Mouse (Mus musculus) kidney, adult 9 months (tissue): ENCODE data around the gene Fam76b.
"Not testable (repeated sequence)": the region's sequence is repeated elsewhere in the genome, so short reads cannot be mapped to it uniquely, and the experiment has no call there.

Experiments used
- DNase-seq: peaks from one replicate; pipeline ENCODE4 v3.0.0; 2022

The Fam76b gene

DNA sequence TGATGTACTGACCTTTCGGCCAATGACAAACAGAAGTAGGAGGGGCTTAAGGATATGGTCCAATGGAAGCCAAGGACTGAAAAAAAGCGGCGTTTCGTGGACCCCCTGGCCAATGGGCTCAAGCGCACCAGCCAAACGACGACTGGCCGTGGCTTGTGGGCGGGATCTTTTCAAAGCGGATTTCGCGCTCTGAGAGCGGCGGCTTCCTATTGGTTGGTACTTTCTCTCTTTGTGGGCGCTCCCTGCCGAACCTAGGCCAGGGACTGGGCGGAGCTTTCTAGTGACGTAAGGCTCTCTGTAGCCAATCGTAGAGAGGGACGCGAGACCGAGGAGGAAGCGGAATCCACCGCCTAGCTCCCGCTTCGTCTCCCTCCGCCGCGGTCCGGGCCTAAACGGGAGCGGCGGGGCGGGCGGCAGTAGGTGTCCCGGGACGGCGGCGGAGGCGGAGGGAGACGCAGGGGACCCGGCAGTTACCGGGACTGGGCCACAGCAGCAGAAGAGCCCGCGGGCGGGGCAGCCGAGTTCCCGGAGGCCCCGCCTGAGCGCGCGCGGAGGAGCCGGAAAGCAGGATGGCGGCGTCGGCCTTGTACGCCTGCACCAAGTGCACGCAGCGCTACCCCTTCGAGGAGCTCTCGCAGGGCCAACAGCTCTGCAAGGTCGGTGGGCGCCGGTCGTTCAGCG lies at the start of gene Fam76b:
Gene Fam76b (plus strand): TSS at position 311 of the 681 bp plus-strand sequence.
- peak; percentile 100 for DNase-seq

DNA sequence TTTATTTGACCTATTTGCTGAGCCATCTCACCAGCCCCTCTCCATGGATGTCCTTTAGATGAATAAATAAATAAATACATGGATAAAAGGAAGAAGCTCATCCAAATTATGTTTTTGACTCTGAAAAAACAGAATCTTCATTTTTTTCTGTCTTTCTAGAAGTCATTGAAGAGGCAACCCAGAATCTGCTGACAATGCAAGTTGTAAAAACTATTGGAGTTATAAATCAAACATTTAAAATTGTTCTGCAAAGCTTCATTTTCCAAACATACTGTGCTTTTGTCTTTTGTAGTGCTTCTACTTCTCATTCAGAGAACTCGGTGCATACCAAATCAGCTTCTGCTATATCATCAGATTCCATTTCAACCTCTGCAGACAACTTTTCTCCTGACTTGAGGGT lies 45.5 kb upstream of the Fam76b start:
- DNase-seq = no peak

DNA sequence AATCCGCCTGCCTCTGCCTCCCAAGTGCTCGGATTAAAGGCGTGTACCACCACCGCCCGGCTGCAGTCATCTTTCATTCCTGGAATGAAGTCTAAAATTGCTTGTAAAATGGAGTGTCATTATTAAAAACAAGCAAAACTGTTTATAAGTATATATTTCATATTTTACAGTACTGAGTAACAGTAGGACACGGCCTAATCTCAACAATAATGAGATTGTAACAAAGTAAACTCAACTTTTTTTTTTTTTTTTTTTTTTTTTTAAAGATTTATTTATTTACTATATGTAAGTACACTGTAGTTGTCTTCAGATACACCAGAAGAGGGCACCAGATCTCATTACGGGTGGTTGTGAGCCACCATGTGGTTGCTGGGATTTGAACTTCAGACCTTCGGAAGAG lies 36.7 kb upstream of the Fam76b start:
- DNase-seq = not testable (repeated sequence)

DNA sequence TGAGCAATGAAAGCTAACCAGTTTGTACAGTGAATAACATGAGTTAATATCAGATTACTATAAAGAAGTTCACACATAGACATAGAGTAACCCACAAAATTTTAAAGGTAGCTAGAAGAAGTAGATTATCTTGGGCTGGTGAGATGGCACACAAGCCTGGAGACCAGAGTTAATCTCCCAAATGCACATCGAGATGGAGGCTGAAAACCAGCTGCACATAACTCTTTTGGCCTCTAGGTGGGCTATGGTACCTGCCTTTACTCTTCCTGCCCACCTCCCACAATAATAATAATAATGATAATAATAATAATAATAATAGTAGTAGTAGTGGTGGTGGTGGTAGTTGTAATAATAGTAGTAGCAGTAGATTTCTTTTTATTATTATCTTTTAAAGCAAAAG lies 33.2 kb upstream of the Fam76b start:
- no peak for DNase-seq

DNA sequence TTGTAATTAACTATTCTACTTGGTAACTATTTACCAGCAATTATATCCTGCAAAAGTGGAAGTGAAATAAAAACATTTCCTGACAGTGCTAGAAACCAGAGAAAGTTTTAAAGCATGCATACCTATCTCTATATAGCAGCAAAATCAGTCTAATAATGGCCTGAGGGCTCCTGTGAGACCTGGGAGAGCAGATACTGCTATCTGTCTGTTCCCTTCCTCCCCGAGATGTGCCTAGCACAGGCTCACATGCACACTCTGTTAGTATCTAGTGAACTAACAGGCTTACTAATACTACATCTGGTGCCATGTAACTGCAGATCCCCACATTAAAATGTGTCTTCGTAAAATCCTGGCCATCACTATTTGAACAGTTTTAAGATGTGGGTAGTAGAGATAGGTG lies 32.8 kb upstream of the Fam76b start:
- DNase-seq = no peak

DNA sequence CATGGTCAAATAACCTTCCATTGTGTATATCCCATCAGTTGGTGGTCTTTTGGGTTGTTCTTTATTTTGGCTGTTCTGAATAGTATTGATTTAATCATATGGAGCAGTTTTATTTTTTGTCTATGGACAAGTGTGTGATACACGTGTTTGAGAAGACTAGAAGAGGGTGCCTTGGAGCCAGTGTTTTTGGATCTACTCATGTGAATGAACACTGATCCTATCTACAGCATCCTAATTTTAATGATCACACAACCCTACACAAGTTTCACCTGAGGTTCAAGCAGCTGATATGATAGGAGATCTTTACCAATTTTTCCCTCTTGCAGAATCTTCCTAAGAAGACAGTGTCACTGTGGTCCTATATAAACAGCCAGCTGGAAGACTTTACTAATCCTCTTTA lies 23.0 kb upstream of the Fam76b start:
- DNase-seq = no peak

DNA sequence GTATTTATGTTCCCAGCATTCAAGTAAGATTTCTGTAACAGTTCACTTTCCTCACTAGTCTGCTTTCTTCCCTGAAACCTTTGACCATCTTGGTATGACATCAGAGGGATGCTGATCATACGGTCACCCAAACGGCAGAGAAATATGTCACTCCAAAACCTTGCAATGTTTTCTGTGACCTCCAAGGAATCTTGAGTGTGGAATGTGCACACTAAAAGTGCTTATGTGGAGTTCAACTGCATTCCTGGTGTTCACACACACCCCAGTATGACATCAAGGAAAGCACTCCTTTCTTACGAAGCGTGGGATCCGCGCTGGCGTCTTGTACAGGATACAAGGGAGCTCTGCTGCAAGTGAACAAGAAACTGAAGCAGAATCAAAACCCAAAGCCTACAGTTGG lies 20.7 kb upstream of the Fam76b start:
- DNase-seq = no peak

DNA sequence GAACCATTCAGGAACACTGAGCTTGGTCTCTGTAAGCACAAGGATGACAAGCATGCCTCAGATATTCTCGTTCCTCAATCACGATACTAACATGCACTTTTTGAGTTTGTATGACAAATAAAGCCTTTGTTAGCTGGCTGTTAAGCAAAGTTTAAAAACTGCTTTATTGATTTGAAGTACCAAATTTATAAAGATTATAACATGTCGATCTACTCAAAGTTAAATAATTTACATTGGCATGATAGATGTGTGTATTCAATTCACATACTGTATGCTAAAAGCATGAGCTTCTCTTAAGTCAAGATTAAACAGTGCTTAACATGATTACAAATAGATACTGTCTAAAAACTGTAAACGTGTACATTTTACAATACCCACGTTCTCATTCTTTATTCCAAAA lies 19.9 kb upstream of the Fam76b start:
- no peak for DNase-seq

DNA sequence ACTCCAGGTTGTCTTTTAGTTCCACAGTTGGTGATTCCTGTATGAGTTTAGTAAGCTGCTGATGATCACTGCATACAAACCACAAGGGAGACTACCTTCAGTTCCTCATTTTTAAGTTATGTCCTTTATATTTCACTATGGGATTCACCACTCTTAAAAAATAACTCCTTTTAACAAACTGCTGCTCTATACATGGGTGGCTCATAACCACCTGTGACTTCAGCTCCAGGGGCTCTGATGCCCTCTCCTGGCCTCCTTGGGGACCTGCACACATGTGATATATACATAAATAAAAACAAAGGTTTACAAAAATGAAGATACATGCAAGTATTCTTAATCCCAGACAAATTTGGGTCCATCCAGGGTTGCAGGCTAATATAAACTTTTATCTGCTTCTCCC lies 17.6 kb upstream of the Fam76b start:
- DNase-seq = no peak

DNA sequence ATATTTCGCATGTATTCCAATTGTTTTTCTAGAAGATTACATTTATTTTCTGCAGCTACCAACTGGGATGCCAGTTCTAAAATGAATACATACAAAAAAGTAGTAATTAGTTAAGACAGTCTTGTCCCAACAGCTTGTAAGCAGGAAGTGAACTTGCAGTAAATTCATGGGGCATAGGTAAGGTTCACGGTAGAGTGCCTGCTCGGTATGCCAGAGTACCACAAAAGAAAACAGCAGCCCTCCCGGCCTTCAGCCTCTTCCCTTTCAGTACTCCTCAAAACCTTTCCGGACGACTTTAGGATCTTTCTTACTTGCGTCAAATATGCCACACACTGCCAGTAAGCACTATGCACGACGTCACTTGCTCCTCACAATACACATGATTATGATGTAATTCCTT lies 9.1 kb upstream of the Fam76b start:
- DNase-seq = no peak

DNA sequence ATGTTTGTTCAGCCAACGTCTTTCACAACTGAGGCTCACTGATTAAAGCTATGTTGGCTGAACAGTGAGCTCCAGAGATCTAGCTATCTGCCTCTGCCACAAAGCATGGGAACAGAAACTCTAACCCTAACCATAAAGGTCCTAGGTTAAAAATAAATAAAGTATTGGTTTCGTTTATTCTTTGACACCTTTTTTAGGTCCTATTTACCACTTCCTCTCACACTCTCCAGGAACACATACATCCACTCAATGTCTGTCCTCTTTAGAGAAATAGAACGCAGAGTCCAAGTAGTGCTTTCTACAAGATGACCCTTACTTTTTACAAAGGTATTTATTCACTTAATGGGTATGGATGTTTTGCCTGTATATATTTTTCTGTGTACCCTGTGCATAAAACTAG lies 6.7 kb upstream of the Fam76b start:
- DNase-seq = no peak

DNA sequence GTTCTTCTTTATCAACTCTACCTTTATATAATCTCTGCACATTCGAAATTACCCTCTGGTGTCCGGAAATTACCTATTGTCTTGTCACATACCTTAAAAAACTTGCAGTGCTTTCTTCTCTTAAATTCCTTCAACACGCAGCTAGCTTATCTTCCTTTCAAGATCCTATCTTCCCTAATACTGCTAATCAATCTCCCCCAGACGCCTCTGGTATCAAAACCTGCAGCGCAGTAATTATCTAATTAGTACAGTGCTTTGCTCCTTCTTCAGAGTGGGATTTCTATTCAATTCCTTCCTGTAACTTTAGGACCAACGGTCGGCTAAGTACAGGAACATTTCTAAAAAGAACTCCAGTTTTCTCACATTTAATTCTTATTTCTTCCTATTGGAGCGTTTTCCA lies 1.6 kb upstream of the Fam76b start:
- DNase-seq = no peak

DNA sequence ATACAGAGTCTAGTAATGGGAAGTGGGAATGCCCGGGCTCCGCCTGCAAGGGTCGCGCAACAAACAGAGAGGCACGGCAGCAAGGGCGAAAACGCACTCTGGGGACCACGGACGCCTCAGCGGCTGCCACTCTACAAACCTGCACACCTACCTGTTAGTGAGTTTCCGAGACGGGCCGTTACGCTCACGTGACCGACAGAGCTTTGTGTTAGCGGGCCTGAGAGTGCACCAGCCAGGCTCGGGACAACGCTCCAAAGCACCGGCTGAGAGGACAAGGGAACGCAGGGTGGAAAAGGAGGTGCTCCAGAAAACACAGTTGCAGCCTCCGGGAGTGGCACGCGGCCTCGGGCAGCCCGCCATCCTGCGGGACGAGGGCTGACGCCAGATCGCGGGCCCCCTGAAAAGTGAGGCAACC lies 1.1 kb upstream of the Fam76b start:
- peak; percentile 84 for DNase-seq

DNA sequence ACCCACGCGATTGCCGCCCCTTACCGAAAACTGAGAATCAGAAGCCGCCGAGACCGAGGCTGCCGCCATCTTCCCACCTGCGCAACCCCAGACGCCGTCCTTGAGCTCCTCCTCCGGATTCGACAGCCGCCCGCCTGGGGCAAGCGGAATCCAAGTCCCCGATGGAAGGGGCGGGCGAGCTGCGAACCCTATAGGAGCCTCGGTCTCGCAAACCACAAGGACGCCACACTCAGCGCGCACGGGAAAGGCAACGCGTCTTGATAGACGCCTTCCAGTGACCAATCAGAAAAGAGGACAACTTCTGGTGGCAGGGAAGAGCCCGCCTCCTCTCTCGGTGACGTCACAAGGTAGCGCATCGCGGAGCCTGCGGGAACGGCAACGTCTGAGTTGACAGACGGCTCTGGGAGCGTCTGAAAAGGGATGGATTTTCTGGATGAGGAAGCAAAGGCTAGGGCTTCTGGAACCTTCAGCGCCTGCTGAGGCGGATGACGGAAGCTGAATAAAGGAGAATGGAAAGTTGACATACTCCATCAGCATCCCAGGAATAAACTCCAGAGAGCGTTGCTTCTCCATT lies 597 bp upstream of the Fam76b start, which contains the start of gene Cep57:
Gene Cep57 (minus strand): TSS at position 276 of the 574 bp plus-strand sequence.
- peak; percentile 98 for DNase-seq

DNA sequence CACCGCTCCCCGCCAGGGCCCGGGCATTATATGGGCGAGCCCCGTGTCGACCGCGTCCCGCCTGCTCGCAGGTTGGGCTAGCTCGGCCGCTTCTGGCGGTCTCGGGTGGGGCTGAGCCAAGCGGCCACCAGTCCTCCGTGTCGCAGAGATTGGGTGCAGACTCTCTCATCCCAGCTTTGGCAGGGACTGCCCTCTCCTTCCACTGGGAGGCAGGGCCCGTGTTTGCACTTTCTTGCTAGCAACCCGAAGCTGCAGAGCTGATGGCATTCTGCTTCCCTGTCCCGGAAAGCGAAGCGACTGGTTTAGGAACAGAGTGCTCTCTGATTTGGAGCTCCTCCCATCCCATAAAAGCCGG lies 548 bp downstream of the Fam76b start:
- no peak for DNase-seq

DNA sequence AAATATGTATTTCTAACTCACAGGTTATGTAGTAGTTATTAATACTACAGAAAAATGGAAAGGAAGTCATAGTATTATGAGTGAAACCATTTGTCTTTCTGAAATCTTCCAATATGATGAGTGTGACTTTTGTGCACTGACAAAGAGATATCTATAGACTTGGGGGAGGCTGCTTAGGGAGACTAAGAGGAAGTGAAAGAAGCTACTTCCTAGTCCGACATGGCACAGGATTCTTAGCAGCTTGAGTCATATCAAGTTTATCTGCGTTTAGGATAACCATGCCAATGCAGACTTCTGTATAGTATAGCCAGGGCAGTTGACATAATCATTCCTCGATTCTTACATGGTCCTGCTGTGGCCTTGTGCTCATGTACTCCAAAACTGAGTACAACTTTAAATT lies 7.7 kb downstream of the Fam76b start:
- no peak for DNase-seq

DNA sequence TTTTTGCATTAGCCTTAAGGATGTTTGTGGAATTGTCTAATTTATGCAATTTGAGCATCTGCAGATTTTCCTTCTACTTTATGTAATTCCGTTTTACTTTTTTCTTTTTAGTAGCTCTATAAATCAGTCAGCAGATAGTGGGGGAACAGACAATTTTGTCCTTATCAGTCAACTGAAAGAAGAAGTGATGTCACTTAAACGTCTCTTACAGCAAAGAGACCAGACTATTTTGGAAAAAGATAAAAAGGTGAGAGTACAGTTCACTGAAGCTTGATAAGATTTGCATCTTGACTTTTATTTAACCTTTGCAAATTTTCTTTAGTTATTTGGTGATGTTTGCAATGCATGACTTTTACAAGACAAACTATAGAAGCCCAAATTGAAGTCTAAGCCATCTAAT lies 9.2 kb downstream of the Fam76b start:
- DNase-seq = no peak

DNA sequence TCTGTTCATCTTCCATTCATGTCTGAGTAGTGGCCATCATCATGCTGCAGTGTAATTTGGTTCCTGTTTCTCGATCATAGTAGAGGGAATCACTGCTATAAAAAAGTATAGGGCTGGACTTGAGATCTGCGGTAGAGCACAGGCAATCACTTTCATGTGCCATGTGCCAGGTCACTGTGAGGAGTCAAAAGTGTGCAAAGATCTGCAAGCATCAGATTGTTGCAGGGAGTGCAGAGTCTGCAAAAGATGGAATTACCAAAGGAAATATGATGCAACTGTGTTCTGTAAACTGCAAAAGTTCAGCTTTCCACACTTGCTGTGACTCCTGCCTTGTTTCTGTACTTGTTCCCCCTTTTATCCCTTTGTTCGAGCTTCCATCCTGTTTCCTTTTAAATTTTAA lies 20.1 kb downstream of the Fam76b start:
- no peak for DNase-seq

DNA sequence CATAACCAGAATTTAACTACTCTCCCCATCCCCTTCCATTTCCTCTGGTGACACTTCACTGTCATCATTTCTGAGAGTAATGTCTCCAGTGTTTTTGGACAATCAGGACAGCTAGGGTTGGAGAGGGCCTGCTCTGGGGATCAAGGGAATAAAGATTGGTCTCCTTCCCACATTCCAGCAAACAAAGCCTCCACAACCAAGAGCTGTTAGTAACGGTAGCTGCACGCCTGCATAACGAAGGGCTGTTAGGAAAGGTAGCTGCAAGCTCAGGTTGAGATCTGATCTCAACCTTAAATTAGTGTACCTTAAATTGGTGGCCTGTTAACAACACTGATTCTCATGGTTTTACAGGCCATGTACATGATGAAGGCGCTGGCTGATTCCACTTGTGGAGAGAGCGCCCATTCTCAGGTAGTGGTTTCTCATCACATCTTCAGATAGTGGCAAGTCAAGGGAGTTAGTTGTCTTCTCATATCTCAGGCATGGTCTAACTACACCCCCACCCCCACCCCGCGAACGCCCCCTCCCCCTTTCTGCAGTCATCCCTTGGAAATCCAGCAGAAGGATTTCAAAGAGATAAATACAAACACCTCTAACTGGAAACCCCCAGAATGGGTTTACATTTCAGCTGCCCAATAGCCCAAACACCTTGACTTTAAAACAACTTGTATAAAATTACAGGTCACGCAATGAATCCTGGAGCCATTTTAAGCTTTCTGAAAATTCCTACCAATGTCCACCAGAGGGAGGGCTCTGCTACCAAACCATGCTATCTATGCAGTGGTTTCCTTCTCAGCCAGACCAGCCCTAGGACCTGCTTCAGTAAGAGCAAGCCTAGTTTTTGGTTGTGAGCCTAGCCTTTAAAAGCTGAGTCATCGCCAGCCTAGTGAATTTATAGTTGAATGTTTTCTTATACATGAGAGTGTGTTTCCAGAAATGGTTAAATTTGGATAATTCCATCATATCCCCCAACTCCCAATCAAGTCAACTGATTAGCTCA lies 21.3 kb downstream of the Fam76b start:
- DNase-seq = peak; percentile 49

DNA sequence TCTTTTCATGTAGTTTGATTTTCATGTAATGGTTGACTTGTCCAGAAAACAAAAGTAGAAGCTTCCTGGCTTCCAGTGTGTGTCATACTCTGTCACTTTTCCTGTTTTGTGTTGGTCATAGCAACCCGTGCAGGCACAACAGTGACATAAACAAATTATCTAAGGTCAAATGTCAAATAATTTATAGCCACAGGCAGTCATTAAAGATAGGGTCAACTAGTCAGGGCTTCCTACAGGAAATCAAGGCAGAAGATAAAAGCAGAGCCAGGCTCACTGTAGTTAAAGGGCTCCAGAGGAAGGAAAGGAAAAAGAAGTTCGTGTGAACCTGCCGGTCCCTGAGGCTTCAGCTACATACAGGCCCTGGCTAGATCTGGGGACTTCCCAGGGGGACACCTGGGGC lies 26.4 kb downstream of the Fam76b start:
- DNase-seq = peak; percentile 22

DNA sequence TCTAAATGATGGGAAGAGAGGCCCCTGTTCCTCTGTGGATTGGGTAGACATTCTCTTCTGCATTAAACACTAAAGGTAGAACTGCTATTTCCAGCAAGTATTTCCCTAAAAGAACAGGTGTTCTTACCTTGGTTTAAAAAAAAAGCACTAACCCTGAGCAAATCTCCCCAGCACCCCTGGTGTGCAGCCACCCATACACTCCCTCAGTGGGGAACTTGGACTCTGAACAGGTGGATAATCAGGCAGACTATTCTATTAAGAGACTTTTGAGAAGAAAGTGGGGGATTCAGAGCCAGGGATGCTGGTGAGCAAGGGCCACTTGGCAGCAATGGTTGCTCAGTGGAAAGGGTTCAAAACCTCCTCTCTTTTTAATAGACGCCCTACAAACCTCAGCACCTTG lies 28.7 kb downstream of the Fam76b start:
- DNase-seq = peak; percentile 42

DNA sequence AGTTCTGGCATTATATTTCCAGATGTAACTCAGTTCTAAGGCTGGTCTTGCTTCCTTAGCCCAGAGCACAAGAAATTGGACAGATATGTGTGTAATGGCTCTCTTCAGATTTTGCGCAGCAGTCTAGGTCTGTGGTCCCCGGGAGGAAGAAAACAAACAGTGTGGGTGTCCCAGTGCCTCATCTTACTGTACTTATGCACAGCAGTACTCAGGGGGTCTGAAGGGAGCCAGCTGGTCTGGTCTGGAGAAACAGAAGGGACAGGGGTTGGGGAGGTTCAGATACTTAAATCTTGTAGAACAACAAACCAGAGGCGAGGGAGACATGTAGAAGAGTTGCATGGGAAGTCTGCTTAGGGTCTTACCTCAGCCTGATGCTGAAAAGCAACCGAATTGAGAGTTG lies 29.3 kb downstream of the Fam76b start:
- no peak for DNase-seq

DNA sequence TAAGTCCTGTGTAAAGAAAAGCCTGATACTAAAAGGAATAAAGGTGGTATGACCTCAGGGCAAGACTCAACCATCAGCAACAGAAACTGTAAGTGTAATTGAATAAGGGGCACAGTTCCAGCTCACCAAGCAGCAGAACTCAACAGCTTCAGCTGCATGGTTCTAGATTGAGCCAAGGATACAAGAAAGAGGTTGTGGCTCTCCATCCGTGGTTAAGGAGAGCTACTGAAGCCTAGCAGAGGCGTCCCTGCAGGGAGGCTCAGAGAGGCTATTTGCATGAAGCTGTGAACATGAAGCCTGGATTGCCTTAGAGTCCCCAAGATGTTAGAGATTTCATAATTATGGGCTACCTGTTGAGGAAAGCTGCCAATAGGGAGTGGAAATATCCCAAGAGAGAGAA lies 40.1 kb downstream of the Fam76b start:
- no peak for DNase-seq

DNA sequence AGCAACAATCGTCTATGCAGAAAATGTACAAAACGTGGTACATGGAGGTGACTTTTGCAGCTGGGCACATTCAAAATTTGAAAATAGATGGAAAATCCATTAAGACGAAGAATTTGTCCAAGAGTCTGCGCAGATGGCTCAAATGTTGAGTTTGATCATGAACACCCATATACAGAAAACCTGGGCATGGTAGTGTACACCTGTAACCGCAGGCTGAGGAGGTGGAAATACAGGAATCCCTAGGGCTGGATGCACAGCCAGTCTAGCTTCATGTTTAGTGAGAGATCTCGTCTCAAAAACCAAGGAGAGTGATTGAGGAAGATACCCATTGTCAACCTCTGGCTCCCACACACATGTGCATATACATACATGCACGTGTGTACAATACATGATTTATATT lies 44.1 kb downstream of the Fam76b start:
- no peak for DNase-seq
